Mouse (Mus musculus): ENCODE measurements around the gene Cbfa2t3. TPM values are rescaled to one million over a fixed set of nuclear protein-coding genes. Genes with fewer than 3 reads are reported as not detected.

The Cbfa2t3 gene
- polyA plus RNA-seq, 1 experiment from 2014 or later: 15.0 TPM

DNA sequence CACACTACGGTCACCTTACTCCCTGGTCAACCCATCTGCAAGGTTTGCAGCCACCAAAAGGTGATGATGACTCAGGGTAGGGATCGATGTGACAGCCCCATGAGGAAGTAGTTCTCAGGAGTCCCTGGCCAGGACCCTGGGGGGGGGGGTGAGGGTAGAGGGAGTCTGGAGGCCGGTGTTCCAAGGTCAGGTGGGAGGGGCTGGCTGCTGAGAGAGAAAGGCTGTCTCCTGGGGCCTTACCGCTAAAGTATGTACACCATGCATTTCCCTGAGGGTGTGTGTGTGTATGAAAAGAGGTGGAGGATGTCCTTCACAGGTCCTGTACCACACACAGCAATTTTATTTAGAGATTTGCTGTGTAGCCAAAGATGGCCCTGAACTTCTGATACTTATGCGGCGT is 46.3 kb downstream of the Cbfa2t3 start:
- Histone ChIP-seq H3K4me2 (replicated peaks; ENCODE audit: low read depth, low read length) (no peak overlapping the region), H3K9ac (replicated peaks; ENCODE audit: low read depth) (no peak overlapping the region), H3K27ac (ENCODE audit: low read length) (no peak overlapping the region), H3K4me1 (ENCODE audit: insufficient read depth, low read depth, low read length) (peaks cover 23% of the 10 kb centered on the region; the same call in 1 of the 2 replicates), H3K27me3 (replicated peaks; ENCODE audit: insufficient read depth, low read length) (no peaks in the 10 kb centered on the region), H3K9me3 (ENCODE audit: low read length) (no peaks in the 10 kb centered on the region), H3K4me3 (ENCODE audit: low read depth, low read length) (no peak overlapping the region), H3K36me3 (ENCODE audit: insufficient read depth, low read length) (0 out of 2 replicates have a peak, but pooled peaks cover 6% of the 10 kb centered on the region)
- 52% methylated on average over 6 of the region's 6 CpGs for WGBS
- no peak for TF ChIP-seq EP300 (IDR thresholded peaks at IDR 0.05)
- no peak for TF ChIP-seq CTCF (IDR thresholded peaks at IDR 0.05)
- DNase-seq (ENCODE audit: low spot score) (no peak), ATAC-seq (no peak)

DNA sequence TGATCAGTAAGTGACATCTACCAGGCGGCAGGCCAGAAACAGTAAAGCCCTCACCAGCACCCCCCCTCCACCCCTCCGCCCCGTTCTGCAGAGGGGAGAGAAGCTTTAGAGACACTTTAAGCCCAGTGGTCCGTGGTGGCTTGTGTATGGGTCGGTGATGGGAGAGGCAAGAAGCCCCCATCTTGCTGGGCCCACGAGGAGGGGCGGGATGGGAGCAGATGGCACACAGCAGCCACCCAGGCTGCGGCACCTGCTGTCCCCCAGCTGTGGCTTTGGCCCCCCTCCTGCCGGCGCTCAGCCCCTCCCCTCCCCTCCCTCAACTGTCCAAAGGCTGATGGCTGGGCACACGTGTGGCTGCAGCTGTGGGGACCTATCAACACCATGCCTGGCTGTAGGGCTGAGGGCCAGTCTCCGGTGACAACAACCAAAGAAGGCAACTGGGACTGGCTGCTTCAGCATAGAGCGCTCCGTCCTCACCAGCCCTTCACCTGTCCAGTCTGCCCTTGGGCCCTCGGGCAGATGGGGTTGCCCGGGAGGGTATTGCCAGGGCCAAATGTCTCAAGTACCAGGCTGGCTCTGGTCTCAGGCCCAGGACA is 47.5 kb downstream of the Cbfa2t3 start:
- DNase-seq (ENCODE audit: low spot score) (no peak), ATAC-seq (no peak)
- Histone ChIP-seq H3K27ac (ENCODE audit: low read length) (no peak overlapping the region), H3K27me3 (replicated peaks; ENCODE audit: insufficient read depth, low read length) (no peaks in the 10 kb centered on the region), H3K36me3 (ENCODE audit: insufficient read depth, low read length) (0 out of 2 replicates have a peak, but pooled peaks cover 13% of the 10 kb centered on the region), H3K9ac (replicated peaks; ENCODE audit: low read depth) (no peak overlapping the region), H3K4me1 (ENCODE audit: insufficient read depth, low read depth, low read length) (peaks cover 22% of the 10 kb centered on the region; the same call in 1 of the 2 replicates), H3K4me2 (replicated peaks; ENCODE audit: low read depth, low read length) (no peak overlapping the region), H3K9me3 (ENCODE audit: low read length) (no peaks in the 10 kb centered on the region), H3K4me3 (ENCODE audit: low read depth, low read length) (no peak overlapping the region)
- TF ChIP-seq EP300 (IDR thresholded peaks at IDR 0.05) (no peak), CTCF (IDR thresholded peaks at IDR 0.05) (no peak)
- WGBS: 78% methylated on average over 15 of the region's 16 CpGs

DNA sequence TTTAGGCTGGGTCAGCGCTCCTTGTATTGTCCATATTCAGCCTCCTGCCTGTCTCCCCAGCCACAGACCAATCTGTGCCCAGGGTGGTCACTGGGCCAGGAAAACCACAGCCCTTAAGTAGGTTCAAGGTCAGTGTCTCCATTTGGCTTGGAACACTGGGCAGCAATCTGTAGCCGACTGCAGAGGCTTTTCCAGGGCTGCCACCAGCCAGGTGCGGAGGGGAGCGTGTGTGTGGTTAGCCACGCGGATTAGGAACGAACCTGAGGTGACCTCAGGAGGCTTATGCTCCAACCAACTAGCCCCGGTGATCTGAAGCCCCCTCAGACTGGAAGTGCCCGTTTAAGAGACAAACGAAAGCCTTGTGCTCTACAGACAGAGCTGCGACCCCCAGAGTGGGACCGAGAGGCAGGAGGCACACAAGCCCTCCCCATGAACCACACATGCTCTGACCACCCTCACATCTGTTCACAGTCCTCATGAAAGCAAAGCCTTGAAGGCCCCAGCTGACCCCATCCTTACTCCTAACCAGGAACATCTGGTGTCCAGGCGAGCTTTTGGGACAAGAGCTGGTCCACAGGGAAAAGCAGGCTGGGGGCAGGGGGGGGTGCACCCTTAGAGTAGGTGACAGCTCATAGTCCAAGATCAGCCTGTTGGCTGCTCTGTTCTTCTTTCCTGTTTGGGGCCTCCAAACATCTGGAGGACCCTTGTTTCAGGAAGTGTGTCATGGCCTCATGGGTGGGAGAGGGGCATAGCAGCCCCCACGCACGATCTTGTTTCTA is 50.5 kb downstream of the Cbfa2t3 start:
- TF ChIP-seq EP300 (IDR thresholded peaks at IDR 0.05) (no peak), CTCF (IDR thresholded peaks at IDR 0.05) (no peak)
- WGBS: 67% methylated on average over 15 of the region's 15 CpGs
- DNase-seq (ENCODE audit: low spot score): no peak
- Histone ChIP-seq H3K4me3 (ENCODE audit: low read depth, low read length) (no peak overlapping the region), H3K27ac (ENCODE audit: low read length) (no peak overlapping the region), H3K4me2 (replicated peaks; ENCODE audit: low read depth, low read length) (no peak overlapping the region), H3K27me3 (replicated peaks; ENCODE audit: insufficient read depth, low read length) (no peaks in the 10 kb centered on the region), H3K9ac (replicated peaks; ENCODE audit: low read depth) (no peak overlapping the region), H3K9me3 (ENCODE audit: low read length) (no peaks in the 10 kb centered on the region), H3K36me3 (ENCODE audit: insufficient read depth, low read length) (peaks cover 21% of the 10 kb centered on the region; the same call in 1 of the 2 replicates), H3K4me1 (ENCODE audit: insufficient read depth, low read depth, low read length) (no peaks in the 10 kb centered on the region)
- no peak for ATAC-seq

DNA sequence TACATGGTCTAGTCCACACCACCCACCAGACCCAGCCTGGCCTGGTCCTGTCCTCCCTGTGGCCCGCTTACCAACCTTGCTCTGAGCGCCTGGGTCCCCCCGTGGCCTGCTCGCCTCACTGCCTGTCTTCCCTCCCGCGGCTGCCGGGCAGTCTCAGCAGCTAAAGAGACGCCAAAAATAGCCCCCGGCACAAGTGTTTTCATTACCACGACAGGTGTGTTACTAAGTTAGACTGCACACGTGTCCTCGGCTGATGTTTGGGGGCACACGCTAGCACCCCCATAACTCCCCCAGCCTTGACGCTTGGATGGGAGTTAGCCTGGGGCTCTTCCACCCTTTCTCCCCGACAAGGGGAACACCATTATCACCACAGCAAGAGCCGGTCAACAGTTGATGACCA is 52.6 kb downstream of the Cbfa2t3 start:
- no peak overlapping the region for H3K9ac ChIP-seq (replicated peaks; ENCODE audit: low read depth)
- TF ChIP-seq CTCF (IDR thresholded peaks at IDR 0.05) (no peak), EP300 (IDR thresholded peaks at IDR 0.05) (no peak)
- no peaks in the 10 kb centered on the region for H3K9me3 ChIP-seq (ENCODE audit: low read length)
- peaks cover 3% of the 10 kb centered on the region; the same call in 1 of the 2 replicates for H3K4me1 ChIP-seq (ENCODE audit: insufficient read depth, low read depth, low read length)
- H3K27me3 ChIP-seq (replicated peaks; ENCODE audit: insufficient read depth, low read length): no peaks in the 10 kb centered on the region
- H3K27ac ChIP-seq (ENCODE audit: low read length): no peak overlapping the region
- H3K4me2 ChIP-seq (replicated peaks; ENCODE audit: low read depth, low read length): no peak overlapping the region
- H3K36me3 ChIP-seq (ENCODE audit: insufficient read depth, low read length): peaks cover 21% of the 10 kb centered on the region; the same call in 1 of the 2 replicates
- 89% methylated on average over 16 of the region's 16 CpGs for WGBS
- H3K4me3 ChIP-seq (ENCODE audit: low read depth, low read length): no peak overlapping the region
- DNase-seq (ENCODE audit: low spot score): no peak
- ATAC-seq: no peak

DNA sequence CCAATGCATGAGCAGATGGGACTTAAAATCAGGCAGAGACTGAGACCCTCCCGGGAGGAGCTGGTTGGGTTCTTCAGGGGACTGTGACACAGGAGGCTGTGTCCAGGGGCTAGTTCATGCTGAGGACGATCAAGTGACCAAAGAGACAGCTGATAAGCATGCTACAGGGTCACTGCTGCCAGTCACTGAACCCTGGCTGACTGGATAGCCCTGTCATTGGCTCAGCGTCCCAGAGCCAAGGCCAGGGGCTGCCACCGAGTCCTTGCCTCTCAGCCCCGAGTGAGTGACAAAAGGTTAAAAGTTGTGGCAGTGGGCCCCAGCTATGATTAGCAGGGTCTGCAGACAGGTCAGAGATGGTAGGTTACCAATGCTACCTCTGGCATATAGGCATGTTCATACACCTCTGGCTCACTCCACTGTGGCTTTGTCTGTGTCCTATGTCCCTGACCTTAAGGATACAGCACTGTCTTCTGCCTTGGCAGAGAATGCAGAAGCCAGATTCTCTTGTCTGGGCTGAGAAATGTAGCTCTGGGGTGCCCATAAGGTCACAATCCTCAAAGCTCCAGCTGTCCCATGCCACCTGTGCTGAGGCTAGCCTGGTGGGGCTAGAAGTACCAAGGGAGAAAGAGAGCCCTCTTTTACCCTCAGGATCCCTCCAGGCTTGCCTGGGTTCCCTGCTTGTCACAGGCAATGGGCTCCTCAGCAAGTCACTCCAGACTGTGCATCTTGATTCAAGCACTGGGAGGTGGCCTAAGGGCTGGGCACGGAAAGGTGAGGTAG is 54.5 kb downstream of the Cbfa2t3 start:
- Histone ChIP-seq H3K4me3 (ENCODE audit: low read depth, low read length) (no peak overlapping the region), H3K9me3 (ENCODE audit: low read length) (no peaks in the 10 kb centered on the region), H3K9ac (replicated peaks; ENCODE audit: low read depth) (no peak overlapping the region), H3K27me3 (replicated peaks; ENCODE audit: insufficient read depth, low read length) (no peaks in the 10 kb centered on the region), H3K4me2 (replicated peaks; ENCODE audit: low read depth, low read length) (no peak overlapping the region), H3K36me3 (ENCODE audit: insufficient read depth, low read length) (peaks cover 21% of the 10 kb centered on the region; the same call in 1 of the 2 replicates), H3K4me1 (ENCODE audit: insufficient read depth, low read depth, low read length) (peaks cover 5% of the 10 kb centered on the region), H3K27ac (ENCODE audit: low read length) (no peak overlapping the region)
- TF ChIP-seq EP300 (IDR thresholded peaks at IDR 0.05) (no peak), CTCF (IDR thresholded peaks at IDR 0.05) (no peak)
- WGBS: 67% methylated on average over 6 of the region's 6 CpGs
- ATAC-seq: no peak
- DNase-seq (ENCODE audit: low spot score): no peak

DNA sequence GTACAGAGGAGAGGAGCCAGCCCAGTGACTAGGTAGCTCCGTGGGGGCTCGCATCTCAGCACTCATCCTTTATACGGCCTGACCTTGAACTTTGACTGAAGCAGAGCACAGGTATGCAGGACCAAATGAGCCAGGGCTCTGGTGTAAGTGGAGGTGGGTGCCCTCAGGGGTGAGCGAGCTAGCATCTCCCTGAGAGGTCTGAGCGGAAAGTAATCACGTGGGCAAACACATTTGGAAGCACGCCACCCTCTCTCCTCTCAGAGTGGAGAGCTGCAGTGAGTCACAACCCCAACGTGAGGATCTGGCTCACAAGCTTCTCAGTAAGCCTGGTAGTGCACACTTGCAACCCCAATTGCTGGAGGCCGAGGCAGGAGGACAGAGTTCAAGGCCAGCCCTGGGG is 56.8 kb downstream of the Cbfa2t3 start:
- H3K36me3 ChIP-seq (ENCODE audit: insufficient read depth, low read length): peaks cover 14% of the 10 kb centered on the region; the same call in 1 of the 2 replicates
- H3K9me3 ChIP-seq (ENCODE audit: low read length): no peaks in the 10 kb centered on the region
- peak; percentile 38 for ATAC-seq
- peak; percentile 75 for DNase-seq (ENCODE audit: low spot score)
- WGBS: 34% methylated on average over 9 of the region's 9 CpGs
- no peak overlapping the region for H3K27ac ChIP-seq (ENCODE audit: low read length)
- no peak for TF ChIP-seq EP300 (IDR thresholded peaks at IDR 0.05)
- no peak for TF ChIP-seq CTCF (IDR thresholded peaks at IDR 0.05)
- peaks cover 15% of the 10 kb centered on the region for H3K4me1 ChIP-seq (ENCODE audit: insufficient read depth, low read depth, low read length)
- H3K4me3 ChIP-seq (ENCODE audit: low read depth, low read length): no peak overlapping the region
- no peaks in the 10 kb centered on the region for H3K27me3 ChIP-seq (replicated peaks; ENCODE audit: insufficient read depth, low read length)
- H3K4me2 ChIP-seq (replicated peaks; ENCODE audit: low read depth, low read length): no peak overlapping the region
- no peak overlapping the region for H3K9ac ChIP-seq (replicated peaks; ENCODE audit: low read depth)

Measured in lung, postnatal 0 days (tissue).